Mouse (Mus musculus): ENCODE data around the gene Srgap3.

- TF ChIP-seq CTCF (IDR thresholded peaks at IDR 0.05; ENCODE audit: insufficient read depth, low read length): no peak
- TF ChIP-seq POLR2A (IDR thresholded peaks at IDR 0.05; ENCODE audit: borderline replicate concordance, extremely low read depth, low read depth, low read length): no peak
These were observed 212.0 kb downstream of the Srgap3 start for GRCm38 (mm10) chr6:112735054-112735453.
